Mouse (Mus musculus): Measurements from ENCODE around the gene Gtf2f2. TPM values are rescaled to one million over a fixed set of nuclear protein-coding genes. Genes with fewer than 3 reads are reported as not detected.

The Gtf2f2 gene
- total RNA-seq (2012; rRNA removed), result 44.8 and 55.5 TPM in 2 replicates
- 118 and 135 TPM in 2 replicates for total RNA-seq (2014; rRNA removed)
- 87.4 and 90.6 TPM in 2 replicates for polyA plus RNA-seq (2012; ENCODE audit: insufficient read length, low read depth)

GRCm38 (mm10) chr14:76010102-76011061, at the start of gene Gtf2f2:
Gene Gtf2f2, minus strand, starts transcription at chr14:76010865.
- peak; percentile 93 for DNase-seq (ENCODE audit: extremely low read depth)
- H3K27ac ChIP-seq (ENCODE audit: insufficient read depth, low read depth), result 0 out of 2 replicates have a peak within 1 kb of the TSS, but pooled peaks have one; percentile 37
- H3K79me2 ChIP-seq (replicated peaks; ENCODE audit: control insufficient read depth, extremely low read depth, insufficient read depth, poor library complexity, severe bottlenecking), result peaks cover 35% of the 10 kb centered on the region
- no peaks in the 10 kb centered on the region for H3K9me3 ChIP-seq (replicated peaks; ENCODE audit: low read length)
- dilution Hi-C loops (cut with MboI; ENCODE audit: extremely low pct_ligation_motif_present, extremely low pct_unique_long_range_greater_than_20kb, low sequenced_read_pairs) (no loop called here), in situ Hi-C loops (cut with MboI; ENCODE audit: low pct_ligation_motif_present, low pct_unique_long_range_greater_than_20kb, low sequenced_read_pairs) (loop anchor here (10.0 kb wide), 1 partner anchor 54 kb away; no protein-coding TSS in a partner anchor)
- H3K4me1 ChIP-seq (ENCODE audit: control insufficient read depth in 1 of 2, insufficient read depth in 2 of 2), result peaks cover 2 to 35% of the 10 kb centered on the region in 2 experiments; a peak in 3 of 4 replicates
- H3K9ac ChIP-seq (ENCODE audit: insufficient read depth, low read depth), result peak within 1 kb of the TSS; percentile 68
- peak within 1 kb of the TSS; percentile 99 for H3K4me2 ChIP-seq (ENCODE audit: insufficient read depth, low read depth, poor library complexity, severe bottlenecking)
- peaks cover 0 to 20% of the 10 kb centered on the region in 2 experiments for H3K36me3 ChIP-seq (replicated peaks in 1 of 2; ENCODE audit: control insufficient read depth in 1 of 2, insufficient read depth in 1 of 2, low read length in 1 of 2)
- peak within 1 kb of the TSS; percentile 90 to 91 (median 91) for H3K4me3 ChIP-seq (replicated peaks in 1 of 3; ENCODE audit: low read depth in 2 of 3, low read length in 2 of 3, poor library complexity in 1 of 3)
- no peaks in the 10 kb centered on the region for H3K27me3 ChIP-seq (replicated peaks)
- TF ChIP-seq TBP (conservative IDR thresholded peaks at IDR 0.05; ENCODE audit: low read depth, low read length), result peak; percentile 52; the same call in 1 of the 2 replicates
- no peak for TF ChIP-seq USF1 (IDR thresholded peaks at IDR 0.05; ENCODE audit: low read depth, low read length)
- peak; percentile 94 for TF ChIP-seq HCFC1 (IDR thresholded peaks at IDR 0.05; ENCODE audit: low read depth, low read length)
- peak; percentile 48; the same call in 1 of the 2 replicates for TF ChIP-seq POLR2AphosphoS2 (IDR thresholded peaks at IDR 0.05; ENCODE audit: low read depth, low read length)
- peak; percentile 52; the same call in 1 of the 2 replicates for TF ChIP-seq ZMIZ1 (IDR thresholded peaks at IDR 0.05; ENCODE audit: low read depth, low read length)
- TF ChIP-seq PAX5 (IDR thresholded peaks at IDR 0.05; ENCODE audit: low read length), result no peak
- TF ChIP-seq CHD1 (IDR thresholded peaks at IDR 0.05; ENCODE audit: low read depth, low read length), result no peak
- TF ChIP-seq ZC3H11A (IDR thresholded peaks at IDR 0.05; ENCODE audit: low read depth, low read length), result no peak
- peak; percentile 76 for TF ChIP-seq NELFE (IDR thresholded peaks at IDR 0.05; ENCODE audit: low read depth, low read length)
- TF ChIP-seq MXI1 (IDR thresholded peaks at IDR 0.05; ENCODE audit: low read depth, low read length), result peak; percentile 99
- TF ChIP-seq ZKSCAN1 (IDR thresholded peaks at IDR 0.05; ENCODE audit: borderline replicate concordance, low read depth, low read length), result no peak
- no peak for TF ChIP-seq RAD21 (IDR thresholded peaks at IDR 0.05; ENCODE audit: low read depth, low read length)
- peak; percentile 53; the same call in 1 of the 2 replicates for TF ChIP-seq BHLHE40 (IDR thresholded peaks at IDR 0.05; ENCODE audit: low read depth, low read length)
- peak; percentile 97 for TF ChIP-seq MAX (IDR thresholded peaks at IDR 0.05; ENCODE audit: low read length)
- TF ChIP-seq TCF12 (IDR thresholded peaks at IDR 0.05; ENCODE audit: low read depth, low read length), result peak; percentile 82; the same call in 1 of the 2 replicates
- TF ChIP-seq GABPA (IDR thresholded peaks at IDR 0.05; ENCODE audit: insufficient replicate concordance, low read depth, low read length), result no peak; the same call in 1 of the 2 replicates
- no peak for TF ChIP-seq JUND (conservative IDR thresholded peaks at IDR 0.05; ENCODE audit: low read depth, low read length)
- peak; percentile 99 for TF ChIP-seq SIN3A (IDR thresholded peaks at IDR 0.05; ENCODE audit: low read length)
- no peak for TF ChIP-seq ZNF384 (IDR thresholded peaks at IDR 0.05; ENCODE audit: low read depth, low read length)
- TF ChIP-seq MAFK (IDR thresholded peaks at IDR 0.05; ENCODE audit: insufficient replicate concordance, low read length), result no peak
- TF ChIP-seq SMC3 (IDR thresholded peaks at IDR 0.05; ENCODE audit: low read depth, low read length), result no peak
- no peak for TF ChIP-seq RCOR1 (conservative IDR thresholded peaks at IDR 0.05; ENCODE audit: low read depth, low read length)
- TF ChIP-seq MEF2A (IDR thresholded peaks at IDR 0.05; ENCODE audit: borderline replicate concordance, low read depth, low read length), result peak; percentile 83
- TF ChIP-seq UBTF (IDR thresholded peaks at IDR 0.05; ENCODE audit: low read depth, low read length), result 0 out of 2 replicates have a peak, but pooled peaks have one; percentile 50
- TF ChIP-seq CTCF (conservative IDR thresholded peaks at IDR 0.05 in 1 of 2, IDR thresholded peaks at IDR 0.05 in 1 of 2; ENCODE audit: low read depth in 2 of 2, low read length in 2 of 2), result no peak
- TF ChIP-seq MYC (IDR thresholded peaks at IDR 0.05; ENCODE audit: low read depth, low read length), result peak; percentile 97
- TF ChIP-seq CHD2 (IDR thresholded peaks at IDR 0.05; ENCODE audit: low read length), result no peak
- TF ChIP-seq KAT2A (IDR thresholded peaks at IDR 0.05; ENCODE audit: insufficient replicate concordance, low read length), result peak; percentile 86; the same call in 1 of the 2 replicates
- peak; percentile 99 for TF ChIP-seq ELF1 (IDR thresholded peaks at IDR 0.05; ENCODE audit: low read depth, low read length)
- TF ChIP-seq NRF1 (IDR thresholded peaks at IDR 0.05; ENCODE audit: low read depth, low read length), result peak; percentile 94
- TF ChIP-seq ETS1 (conservative IDR thresholded peaks at IDR 0.05; ENCODE audit: low read depth, low read length), result no peak
- TF ChIP-seq JUN (IDR thresholded peaks at IDR 0.05; ENCODE audit: insufficient read depth, low read depth, low read length), result no peak
- no peak for TF ChIP-seq USF2 (conservative IDR thresholded peaks at IDR 0.05; ENCODE audit: low read depth, low read length)
- TF ChIP-seq IRF4 (IDR thresholded peaks at IDR 0.05; ENCODE audit: low read depth, low read length), result peak; percentile 77
- no peak for TF ChIP-seq EP300 (IDR thresholded peaks at IDR 0.05; ENCODE audit: low read length)
- TF ChIP-seq E2F4 (IDR thresholded peaks at IDR 0.05; ENCODE audit: insufficient replicate concordance, low read depth, low read length), result no peak
- peak; percentile 83; the same call in 1 of the 2 replicates for TF ChIP-seq POLR2A (IDR thresholded peaks at IDR 0.05; ENCODE audit: low read depth, low read length)
